Mouse (Mus musculus) lung, postnatal 0 days (tissue): ENCODE results near the gene Sdk1. TPM values are rescaled to one million over a fixed set of nuclear protein-coding genes. Genes with fewer than 3 reads are reported as not detected.

Source experiments
- ATAC-seq: fragments of 200-750 bp; cut with Nextera tagmentation; 2 replicates; pipeline ENCODE4 v1.8.0; 2017; ENCODE audit warnings: moderate library complexity
- DNase-seq: peaks from one replicate; pipeline ENCODE4 v3.0.0-alpha.2; 2016; ENCODE audit warnings: low spot score
- H3K27ac ChIP-seq: fragments of 300-500 bp; sonication (generic); 2 replicates; pipeline ENCODE4 v1.5.1; 2014; ENCODE audit warnings: antibody characterized with exemption, mild to moderate bottlenecking, low read length, mixed read lengths
- H3K27me3 ChIP-seq: fragments of 300-500 bp; sonication (generic); replicated peaks from 2 replicates; pipeline ENCODE4 v1.6.1; 2014; ENCODE audit warnings: low read length, mixed read lengths; ENCODE audit not compliant: insufficient read depth
- H3K36me3 ChIP-seq: fragments of 300-500 bp; sonication (generic); 2 replicates; pipeline ENCODE4 v1.6.1; 2014; ENCODE audit warnings: low read length, mixed read lengths; ENCODE audit not compliant: insufficient read depth
- H3K4me1 ChIP-seq: fragments of 300-500 bp; sonication (generic); 2 replicates; pipeline ENCODE4 v1.6.1; 2014; ENCODE audit warnings: antibody characterized with exemption, low read depth, low read length, mixed read lengths; ENCODE audit not compliant: insufficient read depth
- H3K4me2 ChIP-seq: fragments of 300-500 bp; sonication (generic); replicated peaks from 2 replicates; pipeline ENCODE4 v1.6.1; 2014; ENCODE audit warnings: low read depth, mild to moderate bottlenecking, low read length, moderate library complexity, mixed read lengths
- H3K4me3 ChIP-seq: fragments of 300-500 bp; sonication (generic); 2 replicates; pipeline ENCODE4 v1.5.1; 2014; ENCODE audit warnings: low read depth, low read length
- H3K9ac ChIP-seq: fragments of 300-500 bp; sonication (generic); replicated peaks from 2 replicates; pipeline ENCODE4 v1.6.1; 2014; ENCODE audit warnings: low read depth, mild to moderate bottlenecking
- H3K9me3 ChIP-seq: fragments of 300-500 bp; sonication (generic); 2 replicates; pipeline ENCODE4 v1.6.1; 2016; ENCODE audit warnings: low read length, mixed read lengths
- CTCF ChIP-seq: IDR thresholded peaks from 2 replicates; pipeline ENCODE4 v1.5.1; 2016; ENCODE audit warnings: antibody characterized with exemption, mild to moderate bottlenecking
- EP300 ChIP-seq: IDR thresholded peaks from 2 replicates; pipeline ENCODE4 v1.6.1; 2016; ENCODE audit warnings: antibody characterized with exemption, mild to moderate bottlenecking, control low read depth
- WGBS: fragments of 180-500 bp; shearing (Covaris S2); extraction: QIAGEN DNeasy Blood & Tissue Kit; methylation state at CpG from one replicate; pipeline ENCODE4 v1.1.7; 2014; 5-methylcytosine and 5-hydroxymethylcytosine counted together
- polyA plus RNA-seq: library from polyadenylated mRNA; unstranded; fragments of >200 nt; fragmentation: Nextera tagmentation; extraction: Ambion mirVana; gene quantifications from 2 replicates; pipeline ENCODE4 v1.2.1, GENCODE M21; 2015

Sdk1 gene
- polyA plus RNA-seq, 1 experiment from 2014 or later, result 0.19 TPM

DNA sequence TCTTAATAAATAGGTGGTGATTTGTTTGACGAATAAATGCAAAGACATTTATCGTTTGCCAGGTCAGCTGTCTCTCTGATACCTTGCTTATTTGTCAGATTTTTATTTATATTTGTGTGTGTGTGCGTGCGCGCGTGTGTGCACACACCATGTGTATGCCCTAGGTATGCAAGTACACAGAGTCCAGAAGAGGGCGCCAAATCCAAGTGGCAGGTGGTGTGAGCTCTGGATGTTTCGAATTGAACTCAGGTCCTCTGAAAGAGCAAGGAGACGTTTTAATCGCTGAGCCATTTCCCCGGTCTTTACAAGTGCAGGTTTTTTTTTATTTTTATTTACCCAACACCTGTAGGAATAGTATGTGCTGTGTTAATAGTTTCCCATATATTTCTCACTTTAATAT is 632.5 kb downstream of the Sdk1 start:
- H3K4me1 ChIP-seq, result no peaks in the 10 kb centered on the region
- H3K9ac ChIP-seq, result no peak overlapping the region
- no peak for DNase-seq
- WGBS, result 93% methylated on average over 11 of the region's 11 CpGs
- H3K27me3 ChIP-seq, result no peaks in the 10 kb centered on the region
- H3K4me2 ChIP-seq, result no peak overlapping the region
- no peaks in the 10 kb centered on the region for H3K9me3 ChIP-seq
- TF ChIP-seq EP300 (no peak), CTCF (no peak)
- H3K4me3 ChIP-seq, result no peak overlapping the region
- no peak for ATAC-seq
- no peaks in the 10 kb centered on the region for H3K36me3 ChIP-seq
- H3K27ac ChIP-seq, result no peak overlapping the region

DNA sequence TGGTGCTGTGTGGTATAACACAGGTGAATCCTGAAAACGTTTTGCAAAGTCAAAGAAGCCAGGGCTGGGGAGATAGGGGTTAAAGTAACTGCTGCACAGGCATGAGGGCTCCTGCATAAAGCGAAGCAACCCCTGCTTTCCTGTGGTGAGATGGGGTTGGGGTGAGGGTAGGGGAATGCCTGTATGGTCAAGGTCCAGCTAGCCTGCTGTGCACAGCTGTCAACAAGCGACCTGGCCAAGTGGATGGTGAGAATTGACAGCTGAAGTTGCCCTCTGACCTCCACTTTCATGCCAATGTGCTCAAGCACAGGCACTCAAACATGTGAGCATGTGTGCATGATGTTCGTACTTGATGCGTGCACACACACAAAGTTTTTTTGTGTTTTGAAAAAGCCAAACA is 639.4 kb downstream of the Sdk1 start:
- Histone ChIP-seq H3K27me3 (no peaks in the 10 kb centered on the region), H3K27ac (no peak overlapping the region), H3K9ac (no peak overlapping the region), H3K9me3 (no peaks in the 10 kb centered on the region), H3K4me2 (no peak overlapping the region), H3K36me3 (no peaks in the 10 kb centered on the region), H3K4me3 (no peak overlapping the region), H3K4me1 (no peaks in the 10 kb centered on the region)
- TF ChIP-seq CTCF, result no peak
- TF ChIP-seq EP300, result no peak
- ATAC-seq (no peak), DNase-seq (no peak)
- WGBS, result 54% methylated on average over 5 of the region's 5 CpGs

DNA sequence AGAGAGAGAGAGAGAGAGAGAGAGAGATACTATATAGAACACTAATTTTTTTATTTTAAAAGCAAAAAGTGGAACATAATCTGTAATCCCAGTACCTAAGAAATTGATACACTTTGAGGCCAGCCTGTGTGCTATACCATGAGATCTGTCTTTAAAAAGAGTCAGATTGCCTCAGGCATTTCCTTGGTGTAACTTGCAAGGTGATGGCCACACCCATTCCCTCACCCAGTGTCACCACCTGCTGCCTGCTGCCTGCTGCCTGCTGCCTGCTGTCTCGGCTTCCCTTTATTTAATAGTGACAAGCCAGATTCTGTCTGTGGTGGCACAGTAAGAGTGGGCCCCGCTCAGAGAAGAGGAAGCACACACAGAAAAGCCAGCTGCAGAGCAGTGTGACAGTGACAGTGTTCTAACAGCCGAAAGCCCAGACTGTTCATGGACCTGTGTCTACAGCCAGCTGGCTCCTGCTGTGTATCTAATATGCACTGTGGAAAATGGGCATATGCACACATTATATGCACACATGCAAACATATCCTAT is 642.9 kb downstream of the Sdk1 start:
- H3K4me2 ChIP-seq, result no peak overlapping the region
- H3K4me1 ChIP-seq, result no peaks in the 10 kb centered on the region
- ATAC-seq (no peak), DNase-seq (no peak)
- no peaks in the 10 kb centered on the region for H3K9me3 ChIP-seq
- H3K27me3 ChIP-seq, result no peaks in the 10 kb centered on the region
- no peak overlapping the region for H3K4me3 ChIP-seq
- TF ChIP-seq EP300, result no peak
- TF ChIP-seq CTCF, result no peak
- no peaks in the 10 kb centered on the region for H3K36me3 ChIP-seq
- no peak overlapping the region for H3K9ac ChIP-seq
- H3K27ac ChIP-seq, result no peak overlapping the region
- WGBS, result 49% methylated on average over 3 of the region's 3 CpGs

DNA sequence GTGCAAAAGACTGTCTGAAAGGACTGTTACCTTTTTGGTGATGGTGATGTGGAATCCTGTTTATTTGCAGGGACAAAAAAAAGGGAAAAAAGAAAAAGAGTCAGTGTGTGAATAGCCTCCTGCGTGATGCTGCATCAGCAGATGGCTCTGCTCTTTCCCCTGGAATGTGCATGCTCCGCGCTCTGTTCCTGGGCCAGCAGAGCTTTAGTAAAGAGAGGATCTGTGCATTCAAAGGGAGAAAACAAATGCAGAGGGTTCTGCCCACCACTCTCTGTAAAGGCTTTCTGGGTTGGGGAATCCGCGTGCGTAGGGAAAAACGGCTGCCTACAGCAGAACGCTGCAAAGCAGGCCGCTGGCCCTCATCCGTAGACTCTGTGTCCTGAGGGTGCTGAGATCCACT is 644.7 kb downstream of the Sdk1 start:
- no peak overlapping the region for H3K4me2 ChIP-seq
- DNase-seq (no peak), ATAC-seq (no peak)
- H3K4me3 ChIP-seq, result no peak overlapping the region
- H3K36me3 ChIP-seq, result no peaks in the 10 kb centered on the region
- H3K27me3 ChIP-seq, result no peaks in the 10 kb centered on the region
- no peak overlapping the region for H3K9ac ChIP-seq
- WGBS, result 80% methylated on average over 10 of the region's 10 CpGs
- H3K27ac ChIP-seq, result no peak overlapping the region
- H3K9me3 ChIP-seq, result no peaks in the 10 kb centered on the region
- TF ChIP-seq EP300 (no peak), CTCF (no peak)
- H3K4me1 ChIP-seq, result no peaks in the 10 kb centered on the region

DNA sequence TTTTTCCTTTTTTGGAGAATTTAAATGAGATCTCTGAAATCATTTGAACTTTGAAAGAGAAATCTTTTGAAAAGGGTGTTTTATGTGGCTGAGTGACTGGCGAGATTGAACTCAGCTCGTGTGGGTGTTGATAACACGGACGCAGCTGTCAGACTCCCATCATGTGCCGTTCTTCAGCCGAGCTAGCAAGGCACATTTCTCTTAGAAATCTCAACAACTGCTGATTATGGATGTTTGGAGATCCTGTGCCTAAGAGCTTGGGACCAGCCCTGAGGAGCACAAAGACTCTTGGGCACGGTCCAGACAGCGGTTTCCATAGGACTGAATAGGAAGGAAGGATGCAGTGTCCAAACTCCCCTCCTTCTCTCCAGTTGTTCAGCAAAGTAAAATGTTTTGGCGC is 648.5 kb downstream of the Sdk1 start:
- Histone ChIP-seq H3K27ac (no peak overlapping the region), H3K4me1 (no peaks in the 10 kb centered on the region), H3K9ac (no peak overlapping the region), H3K9me3 (no peaks in the 10 kb centered on the region), H3K4me2 (no peak overlapping the region), H3K4me3 (no peak overlapping the region), H3K36me3 (no peaks in the 10 kb centered on the region), H3K27me3 (no peaks in the 10 kb centered on the region)
- no peak for TF ChIP-seq EP300
- no peak for TF ChIP-seq CTCF
- ATAC-seq, result no peak
- WGBS, result 38% methylated on average over 9 of the region's 9 CpGs
- DNase-seq, result peak; percentile 21

DNA sequence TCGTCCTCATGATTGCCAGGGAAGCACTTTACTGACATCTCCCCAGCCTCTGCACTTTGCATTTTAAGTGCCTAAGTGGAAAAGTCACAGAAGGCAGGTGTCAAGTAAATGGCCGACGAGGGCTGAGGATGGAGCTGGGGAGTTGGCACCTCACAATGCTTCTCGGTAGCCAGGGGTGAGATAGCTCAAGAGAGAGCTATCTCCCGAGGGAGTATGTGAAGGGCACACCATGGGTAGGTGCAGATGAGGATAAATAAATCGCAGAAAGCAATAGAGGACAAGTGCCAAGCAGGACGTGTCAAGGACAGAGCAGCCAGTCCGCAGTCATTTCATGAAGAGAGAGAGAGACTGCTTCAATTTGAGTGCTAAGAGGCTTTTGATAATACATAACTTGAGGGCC is 655.1 kb downstream of the Sdk1 start:
- no peak for ATAC-seq
- 60% methylated on average over 8 of the region's 8 CpGs for WGBS
- no peak overlapping the region for H3K4me2 ChIP-seq
- TF ChIP-seq EP300 (no peak), CTCF (no peak)
- no peak overlapping the region for H3K4me3 ChIP-seq
- no peak for DNase-seq
- H3K9me3 ChIP-seq, result no peaks in the 10 kb centered on the region
- H3K27me3 ChIP-seq, result no peaks in the 10 kb centered on the region
- no peaks in the 10 kb centered on the region for H3K36me3 ChIP-seq
- H3K9ac ChIP-seq, result no peak overlapping the region
- H3K4me1 ChIP-seq, result no peaks in the 10 kb centered on the region
- no peak overlapping the region for H3K27ac ChIP-seq

DNA sequence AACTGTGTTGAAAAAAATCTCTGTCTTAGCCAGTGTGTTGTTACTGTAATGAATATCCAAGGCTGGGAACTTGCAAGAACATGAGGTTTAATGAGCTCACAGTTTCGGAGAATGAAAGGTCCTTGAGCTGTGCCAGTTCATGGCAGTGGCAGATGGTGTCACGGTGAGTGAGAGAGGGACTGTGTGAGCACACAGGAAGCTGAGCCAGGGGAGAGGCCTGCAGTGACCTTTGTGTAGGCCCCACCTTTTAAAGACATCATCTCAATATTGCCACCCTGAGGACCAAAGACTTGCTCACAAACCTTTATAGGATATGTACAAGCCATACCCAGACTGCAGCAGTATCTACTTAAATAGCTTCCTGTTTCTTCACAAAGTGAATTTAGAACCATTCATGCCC is 656.2 kb downstream of the Sdk1 start:
- no peak overlapping the region for H3K27ac ChIP-seq
- no peak for ATAC-seq
- no peaks in the 10 kb centered on the region for H3K27me3 ChIP-seq
- H3K9ac ChIP-seq, result no peak overlapping the region
- H3K4me1 ChIP-seq, result no peaks in the 10 kb centered on the region
- TF ChIP-seq CTCF, result no peak
- TF ChIP-seq EP300, result no peak
- no peak overlapping the region for H3K4me3 ChIP-seq
- no peaks in the 10 kb centered on the region for H3K9me3 ChIP-seq
- DNase-seq, result no peak
- H3K36me3 ChIP-seq, result no peaks in the 10 kb centered on the region
- 39% methylated on average over 2 of the region's 2 CpGs for WGBS
- no peak overlapping the region for H3K4me2 ChIP-seq
